Mouse (Mus musculus) embryonic facial prominence, embryonic 15.5 days (tissue): Measurements from ENCODE around the gene Tmem163. TPM values are rescaled to one million over a fixed set of nuclear protein-coding genes. Genes with fewer than 3 reads are reported as not detected.

Experiments
- ATAC-seq: fragments of 200-750 bp; cut with Nextera tagmentation; 2 replicates; pipeline ENCODE4 v1.8.0; 2017; ENCODE audit warnings: low read depth, moderate TSS enrichment; ENCODE audit not compliant: insufficient number of reproducible peaks, low FRiP score, low TSS enrichment
- H3K27ac ChIP-seq: fragments of 300-500 bp; sonication (generic); replicated peaks from 2 replicates; pipeline ENCODE4 v1.5.1; 2015; ENCODE audit warnings: mild to moderate bottlenecking, inconsistent platforms
- H3K27me3 ChIP-seq: fragments of 300-500 bp; sonication (generic); 2 replicates; pipeline ENCODE4 v1.6.1; 2015; ENCODE audit warnings: inconsistent platforms
- H3K36me3 ChIP-seq: fragments of 300-500 bp; sonication (generic); 2 replicates; pipeline ENCODE4 v1.6.1; 2015; ENCODE audit warnings: mild to moderate bottlenecking, inconsistent platforms
- H3K4me1 ChIP-seq: fragments of 300-500 bp; sonication (generic); 2 replicates; pipeline ENCODE4 v1.6.1; 2015; ENCODE audit warnings: inconsistent platforms
- H3K4me2 ChIP-seq: fragments of 300-500 bp; sonication (generic); replicated peaks from 2 replicates; pipeline ENCODE4 v1.6.1; 2015; ENCODE audit warnings: mild to moderate bottlenecking, inconsistent platforms
- H3K4me3 ChIP-seq: fragments of 300-500 bp; sonication (generic); replicated peaks from 2 replicates; pipeline ENCODE4 v1.5.1; 2015; ENCODE audit warnings: mild to moderate bottlenecking, inconsistent platforms
- H3K9ac ChIP-seq: fragments of 300-500 bp; sonication (generic); 2 replicates; pipeline ENCODE4 v1.6.1; 2015; ENCODE audit warnings: inconsistent platforms
- H3K9me3 ChIP-seq: fragments of 300-500 bp; sonication (generic); replicated peaks from 2 replicates; pipeline ENCODE4 v1.6.1; 2016; ENCODE audit warnings: inconsistent platforms
- WGBS: fragments of 180-500 bp; shearing (Covaris S2); methylation state at CpG from one replicate; pipeline ENCODE4 v1.1.7; 2015; 5-methylcytosine and 5-hydroxymethylcytosine counted together
- polyA plus RNA-seq: library from polyadenylated mRNA; unstranded; fragments of >200 nt; fragmentation: Nextera tagmentation; extraction: Ambion mirVana; gene quantifications from 2 replicates; pipeline ENCODE4 v1.2.1, GENCODE M21; 2015

Tmem163 gene
- polyA plus RNA-seq, 1 experiment from 2014 or later = 3.6 TPM

DNA sequence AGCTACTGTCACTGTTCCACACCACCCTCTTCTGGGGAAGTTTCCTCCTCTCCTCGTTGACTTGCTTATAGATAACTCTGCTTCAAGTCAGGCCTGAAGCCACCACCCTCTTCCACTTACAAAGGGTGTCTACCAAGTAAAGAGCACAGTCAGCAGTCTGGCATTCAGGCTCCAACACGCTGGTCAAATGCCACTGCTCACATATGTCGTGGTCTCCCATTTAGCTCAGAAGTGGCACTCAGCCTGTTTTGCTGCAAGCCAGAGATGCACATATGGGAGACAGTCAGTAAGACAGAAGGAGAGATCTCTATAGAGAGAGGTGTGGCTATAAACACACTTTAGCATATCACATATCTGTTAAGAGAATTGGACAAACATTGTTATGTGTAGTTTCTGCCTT lies 89.8 kb downstream of the Tmem163 start:
- Histone ChIP-seq H3K9ac (no peak overlapping the region), H3K27me3 (no peaks in the 10 kb centered on the region), H3K4me2 (no peak overlapping the region), H3K27ac (no peak overlapping the region), H3K9me3 (no peaks in the 10 kb centered on the region), H3K36me3 (no peaks in the 10 kb centered on the region), H3K4me1 (no peaks in the 10 kb centered on the region), H3K4me3 (no peak overlapping the region)
- no peak for ATAC-seq
- 79% methylated on average over 3 of the region's 3 CpGs for WGBS

DNA sequence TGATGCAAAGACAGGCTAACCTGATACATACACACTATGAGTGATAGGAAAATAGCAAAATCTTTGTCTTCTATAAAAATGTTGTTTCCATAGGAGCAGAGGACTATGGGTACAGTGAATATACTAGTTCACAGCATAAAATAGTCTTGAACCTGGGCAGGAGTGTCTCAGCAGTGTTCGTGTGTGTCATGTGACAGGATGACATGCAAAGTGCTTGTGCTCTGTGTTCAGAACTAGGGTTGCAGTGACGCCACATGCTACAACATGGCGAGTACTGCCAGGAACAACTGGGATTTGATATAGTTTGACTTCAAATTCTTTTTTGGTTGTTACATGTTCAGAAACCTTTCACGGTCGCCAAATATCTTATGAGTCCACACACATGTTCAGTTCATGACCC lies 92.3 kb downstream of the Tmem163 start:
- ATAC-seq = no peak
- no peaks in the 10 kb centered on the region for H3K9me3 ChIP-seq
- no peak overlapping the region for H3K9ac ChIP-seq
- no peak overlapping the region for H3K4me2 ChIP-seq
- H3K36me3 ChIP-seq = no peaks in the 10 kb centered on the region
- no peak overlapping the region for H3K27ac ChIP-seq
- no peaks in the 10 kb centered on the region for H3K4me1 ChIP-seq
- no peak overlapping the region for H3K4me3 ChIP-seq
- 84% methylated on average over 5 of the region's 5 CpGs for WGBS
- no peaks in the 10 kb centered on the region for H3K27me3 ChIP-seq

DNA sequence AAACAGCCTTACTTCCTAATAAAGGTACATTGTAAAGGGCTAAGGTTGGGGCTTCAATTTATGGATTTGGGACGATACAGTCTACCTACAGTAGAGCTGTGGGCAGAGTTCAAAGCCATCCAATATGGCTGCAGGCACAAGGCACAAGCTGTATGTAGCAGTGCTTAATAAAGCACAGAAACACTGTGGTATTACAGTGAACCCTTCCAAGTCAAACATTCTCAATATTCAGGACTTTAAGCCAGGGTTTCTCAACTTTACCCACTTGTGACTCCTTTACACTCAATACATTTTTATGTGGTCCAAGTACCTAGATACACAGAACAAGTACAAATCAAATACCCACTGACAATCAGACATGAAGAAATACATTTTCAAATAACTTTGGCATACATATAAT lies 93.2 kb downstream of the Tmem163 start:
- H3K4me3 ChIP-seq = no peak overlapping the region
- no peaks in the 10 kb centered on the region for H3K27me3 ChIP-seq
- H3K27ac ChIP-seq = no peak overlapping the region
- no peaks in the 10 kb centered on the region for H3K36me3 ChIP-seq
- WGBS = 87% methylated on average over 1 of the region's 1 CpGs
- no peak for ATAC-seq
- H3K4me2 ChIP-seq = no peak overlapping the region
- no peaks in the 10 kb centered on the region for H3K4me1 ChIP-seq
- H3K9ac ChIP-seq = no peak overlapping the region
- no peaks in the 10 kb centered on the region for H3K9me3 ChIP-seq

DNA sequence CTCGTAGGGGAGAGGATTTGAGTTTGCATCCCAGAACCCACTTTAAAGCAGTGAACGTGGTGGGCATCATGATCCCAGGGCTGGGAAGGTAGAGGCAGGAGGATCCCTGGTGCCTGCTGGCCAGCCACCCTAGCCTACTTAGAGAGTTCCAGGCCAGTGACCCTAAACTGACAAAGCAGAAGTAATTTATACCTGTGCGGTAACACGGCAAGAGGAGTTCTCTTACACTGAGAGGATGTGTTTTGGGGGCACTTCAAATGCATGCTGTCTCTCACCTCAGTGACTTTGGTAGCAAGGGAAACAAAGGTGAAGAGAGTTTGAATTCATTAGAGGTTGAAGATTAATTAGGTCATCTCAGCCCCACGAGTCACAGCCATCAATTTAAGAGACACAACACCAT lies 101.4 kb downstream of the Tmem163 start:
- no peaks in the 10 kb centered on the region for H3K9me3 ChIP-seq
- no peak overlapping the region for H3K9ac ChIP-seq
- no peak overlapping the region for H3K4me3 ChIP-seq
- 75% methylated on average over 5 of the region's 5 CpGs for WGBS
- H3K4me1 ChIP-seq = no peaks in the 10 kb centered on the region
- H3K27ac ChIP-seq = no peak overlapping the region
- no peak overlapping the region for H3K4me2 ChIP-seq
- ATAC-seq = no peak
- H3K36me3 ChIP-seq = no peaks in the 10 kb centered on the region
- no peaks in the 10 kb centered on the region for H3K27me3 ChIP-seq

DNA sequence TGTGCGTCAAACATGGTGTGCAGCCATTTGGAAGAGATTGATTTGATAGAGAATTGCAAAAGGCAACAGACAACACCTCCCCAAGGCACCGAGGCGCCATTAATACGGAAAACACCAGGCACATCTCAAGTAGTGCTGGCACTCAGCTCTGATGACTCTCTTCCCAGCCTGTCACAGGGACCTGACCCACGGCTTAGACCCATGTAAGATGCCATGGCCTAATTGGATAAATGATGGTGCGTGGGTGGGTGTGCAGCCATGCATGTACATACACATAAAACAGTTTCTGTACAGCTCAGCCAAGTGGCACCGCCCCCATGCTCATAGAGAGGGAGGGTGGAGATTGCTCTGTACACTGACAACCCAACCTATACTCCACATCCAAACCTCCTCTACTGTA lies 102.3 kb downstream of the Tmem163 start:
- ATAC-seq = no peak

DNA sequence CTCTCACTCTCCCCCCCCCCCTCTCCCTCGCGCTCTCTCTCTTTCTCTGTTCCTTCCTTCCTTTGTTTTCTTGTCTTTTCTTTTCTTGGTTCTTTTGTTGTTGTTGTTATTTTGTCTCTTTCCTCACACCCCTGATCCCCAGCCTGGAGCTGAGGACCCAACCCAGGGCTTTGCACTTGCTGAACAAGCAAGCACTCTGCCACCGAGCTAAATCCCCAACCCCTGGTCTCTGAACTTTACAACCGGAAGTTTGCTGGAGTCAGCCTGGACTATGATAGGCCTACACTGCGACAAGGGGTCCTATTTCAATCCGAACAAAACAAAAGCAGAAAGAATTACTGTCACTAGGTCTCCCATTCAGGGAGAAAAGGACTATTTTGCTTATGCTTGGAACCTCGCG lies 102.8 kb downstream of the Tmem163 start:
- WGBS = 34% methylated on average over 8 of the region's 8 CpGs
- Histone ChIP-seq H3K4me2 (no peak overlapping the region), H3K27ac (no peak overlapping the region), H3K36me3 (no peaks in the 10 kb centered on the region), H3K4me3 (no peak overlapping the region), H3K4me1 (no peaks in the 10 kb centered on the region), H3K9ac (no peak overlapping the region), H3K9me3 (no peaks in the 10 kb centered on the region), H3K27me3 (no peaks in the 10 kb centered on the region)
- ATAC-seq = no peak

More for the DNA sequence above, 102.3 kb downstream of the Tmem163 start:
- Histone ChIP-seq H3K4me2 (no peak overlapping the region), H3K4me1 (no peaks in the 10 kb centered on the region), H3K9ac (no peak overlapping the region), H3K27ac (no peak overlapping the region), H3K9me3 (no peaks in the 10 kb centered on the region), H3K27me3 (no peaks in the 10 kb centered on the region), H3K4me3 (no peak overlapping the region), H3K36me3 (no peaks in the 10 kb centered on the region)
- 83% methylated on average over 7 of the region's 7 CpGs for WGBS

DNA sequence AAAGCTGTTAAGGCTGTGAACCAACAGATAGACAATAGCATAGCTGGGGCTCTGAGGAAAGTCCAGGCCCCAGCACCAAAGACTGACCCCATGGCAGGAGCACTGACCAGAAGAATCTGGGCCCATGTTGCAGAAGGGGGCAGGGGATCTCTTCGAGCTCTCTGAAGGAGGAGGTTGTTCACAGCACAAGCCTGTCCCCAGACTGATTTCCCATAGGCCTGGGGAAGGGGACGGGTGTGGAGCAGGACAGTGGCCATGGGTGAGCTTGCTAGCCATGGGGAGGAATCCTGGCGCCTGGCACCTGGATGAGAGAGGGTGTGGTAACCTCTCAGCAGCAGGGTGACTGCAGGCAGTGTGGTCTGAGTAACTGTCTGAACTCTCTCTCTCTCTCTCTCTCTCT lies 103.2 kb downstream of the Tmem163 start:
- no peaks in the 10 kb centered on the region for H3K4me1 ChIP-seq
- no peaks in the 10 kb centered on the region for H3K27me3 ChIP-seq
- H3K4me3 ChIP-seq = no peak overlapping the region
- ATAC-seq = no peak
- H3K27ac ChIP-seq = no peak overlapping the region
- no peaks in the 10 kb centered on the region for H3K36me3 ChIP-seq
- WGBS = 37% methylated on average over 3 of the region's 3 CpGs
- H3K4me2 ChIP-seq = no peak overlapping the region
- H3K9me3 ChIP-seq = no peaks in the 10 kb centered on the region
- H3K9ac ChIP-seq = no peak overlapping the region

DNA sequence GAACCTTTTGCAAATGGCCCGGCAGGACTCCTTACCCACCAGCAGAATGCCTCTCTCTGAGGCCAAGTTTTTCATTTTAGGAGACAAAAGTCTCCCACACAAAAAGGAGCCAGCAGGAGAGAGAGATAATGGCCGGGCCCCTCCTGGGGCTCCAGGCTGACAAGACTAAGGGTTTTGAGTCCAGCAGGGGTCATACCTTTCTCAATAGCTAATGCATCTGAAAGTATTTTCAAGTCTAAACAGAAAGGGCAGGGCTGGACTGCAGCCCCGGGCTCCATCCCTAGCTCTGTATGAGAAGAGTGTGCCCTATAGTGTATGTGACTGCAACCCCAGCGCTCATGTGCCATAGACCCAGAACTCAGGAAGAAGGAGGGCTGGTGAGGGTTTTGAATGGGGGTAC lies 103.7 kb downstream of the Tmem163 start:
- no peak for ATAC-seq
- no peaks in the 10 kb centered on the region for H3K4me1 ChIP-seq
- no peaks in the 10 kb centered on the region for H3K9me3 ChIP-seq
- H3K4me3 ChIP-seq = no peak overlapping the region
- WGBS = 22% methylated on average over 4 of the region's 4 CpGs
- H3K9ac ChIP-seq = no peak overlapping the region
- no peak overlapping the region for H3K27ac ChIP-seq
- H3K4me2 ChIP-seq = no peak overlapping the region
- H3K36me3 ChIP-seq = no peaks in the 10 kb centered on the region
- no peaks in the 10 kb centered on the region for H3K27me3 ChIP-seq

DNA sequence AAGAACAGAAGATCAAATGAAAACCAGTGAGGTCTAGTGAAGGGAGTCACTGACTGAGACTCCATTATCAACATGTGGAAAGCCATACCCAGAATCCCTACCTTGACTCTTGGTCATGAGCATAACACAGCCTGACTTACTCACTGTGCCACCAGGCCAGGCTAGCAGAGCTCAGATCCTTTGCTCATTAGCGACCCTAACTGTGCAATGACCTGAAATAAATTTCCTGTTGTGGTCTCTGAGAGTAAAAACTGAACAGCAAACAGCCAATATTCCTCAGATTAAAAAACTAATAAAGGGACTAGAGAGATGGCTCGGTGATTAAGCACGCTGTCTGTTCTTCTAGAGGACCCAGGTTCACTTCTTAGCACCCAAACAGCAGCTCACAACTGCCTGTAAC lies 106.2 kb downstream of the Tmem163 start:
- Histone ChIP-seq H3K9me3 (no peaks in the 10 kb centered on the region), H3K4me2 (no peak overlapping the region), H3K9ac (no peak overlapping the region), H3K27ac (no peak overlapping the region), H3K27me3 (no peaks in the 10 kb centered on the region), H3K4me1 (no peaks in the 10 kb centered on the region), H3K36me3 (no peaks in the 10 kb centered on the region), H3K4me3 (no peak overlapping the region)
- ATAC-seq = no peak
- WGBS = 84% methylated on average over 3 of the region's 3 CpGs

DNA sequence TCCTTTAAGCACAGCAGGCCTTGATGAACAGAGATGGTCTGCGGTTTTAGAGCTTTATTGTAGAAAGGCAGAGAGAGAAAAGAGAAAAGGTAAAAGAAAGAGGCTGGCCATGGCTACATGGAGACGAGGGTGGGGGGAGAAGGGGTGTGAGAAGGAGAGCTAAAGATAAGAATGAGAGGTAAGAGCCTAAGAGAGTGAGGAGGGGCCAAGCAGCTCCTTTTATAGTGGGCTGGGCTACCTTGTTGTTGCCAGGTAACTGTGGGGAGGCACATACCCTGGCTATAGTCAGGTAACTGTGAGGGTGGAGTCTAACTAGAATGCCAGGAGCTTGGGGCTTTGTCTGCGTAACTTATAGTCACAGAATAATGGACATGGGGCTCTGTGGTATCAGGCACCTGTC lies 110.7 kb downstream of the Tmem163 start:
- no peak for ATAC-seq
- Histone ChIP-seq H3K4me2 (no peak overlapping the region), H3K4me3 (no peak overlapping the region), H3K9me3 (no peaks in the 10 kb centered on the region), H3K27me3 (no peaks in the 10 kb centered on the region), H3K27ac (no peak overlapping the region), H3K4me1 (no peaks in the 10 kb centered on the region), H3K36me3 (no peaks in the 10 kb centered on the region), H3K9ac (no peak overlapping the region)
- 76% methylated on average over 3 of the region's 3 CpGs for WGBS

DNA sequence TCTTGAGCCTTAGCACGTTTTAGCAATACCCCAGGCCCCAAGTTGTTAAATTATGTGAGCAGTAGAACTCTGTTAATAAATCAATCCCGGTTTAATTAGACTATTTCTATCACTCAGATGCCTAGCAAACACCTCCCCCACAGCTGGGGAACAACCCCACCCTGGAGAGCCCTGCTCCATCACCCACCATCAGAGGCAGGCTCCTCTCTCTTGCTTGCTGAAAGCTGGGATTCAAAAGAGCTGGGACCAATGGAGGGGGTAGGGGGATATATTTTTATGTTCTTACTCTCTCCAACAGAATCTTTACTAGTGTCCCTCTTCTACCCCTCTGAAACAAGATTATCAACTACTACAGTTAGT lies 122.9 kb downstream of the Tmem163 start:
- Histone ChIP-seq H3K27ac (no peak overlapping the region), H3K4me3 (no peak overlapping the region), H3K36me3 (no peaks in the 10 kb centered on the region), H3K4me2 (no peak overlapping the region), H3K27me3 (no peaks in the 10 kb centered on the region), H3K9ac (no peak overlapping the region), H3K4me1 (0 out of 2 replicates have a peak, but pooled peaks cover 4% of the 10 kb centered on the region), H3K9me3 (no peaks in the 10 kb centered on the region)
- no peak for ATAC-seq
- 38% methylated on average over 2 of the region's 2 CpGs for WGBS

DNA sequence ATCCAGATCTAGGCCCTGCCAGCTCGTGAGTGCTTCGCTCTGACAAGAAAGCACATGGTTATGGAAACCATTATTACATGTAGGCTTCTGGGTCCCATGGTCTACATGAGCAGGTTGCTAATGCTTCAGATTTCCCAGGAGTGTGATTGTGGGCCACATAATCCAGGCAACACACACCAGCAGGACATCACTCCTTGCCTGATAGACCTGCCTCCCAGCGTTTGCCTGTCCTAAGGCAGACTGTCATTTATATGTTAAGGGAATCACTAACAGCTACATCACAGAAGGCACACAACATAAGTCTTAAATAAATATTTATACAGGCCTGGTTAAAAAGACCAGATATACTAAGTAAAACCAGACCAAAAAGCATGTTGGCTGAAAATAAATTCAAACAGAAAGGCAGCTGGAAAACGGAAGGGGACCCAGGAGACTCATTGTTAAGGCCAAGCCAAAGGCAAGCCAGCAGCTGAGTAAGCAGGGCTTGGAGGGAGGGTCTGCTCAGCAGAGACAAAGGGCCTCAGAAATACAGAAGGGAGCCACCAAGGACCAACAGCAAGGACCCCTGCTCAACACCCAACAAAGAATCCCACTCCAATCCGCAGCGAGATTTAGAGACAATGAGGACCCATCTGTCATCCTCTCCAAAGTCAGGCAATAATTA lies 123.4 kb downstream of the Tmem163 start:
- no peak overlapping the region for H3K4me3 ChIP-seq
- no peaks in the 10 kb centered on the region for H3K27me3 ChIP-seq
- H3K9me3 ChIP-seq = no peaks in the 10 kb centered on the region
- H3K27ac ChIP-seq = no peak overlapping the region
- H3K9ac ChIP-seq = no peak overlapping the region
- H3K36me3 ChIP-seq = no peaks in the 10 kb centered on the region
- 45% methylated on average over 6 of the region's 6 CpGs for WGBS
- H3K4me2 ChIP-seq = no peak overlapping the region
- H3K4me1 ChIP-seq = 0 out of 2 replicates have a peak, but pooled peaks cover 4% of the 10 kb centered on the region
- ATAC-seq = no peak
